Mouse (Mus musculus): ENCODE results near the gene P2rx6. TPM values are rescaled to one million over a fixed set of nuclear protein-coding genes. Genes with fewer than 3 reads are reported as not detected.
"Not testable (repeated sequence)": the region's sequence is repeated elsewhere in the genome, so short reads cannot be mapped to it uniquely, and the experiment has no call there.

Gene P2rx6
- total RNA-seq, 1 experiment, result 0.09 TPM

- DNase-seq (ENCODE audit: low read depth, low spot score), result no peak
- Histone ChIP-seq H3K9me3 (ENCODE audit: control insufficient read depth, insufficient read depth, low read depth, low read length) (no peaks in the 10 kb centered on the region), H3K36me3 (ENCODE audit: control insufficient read depth, insufficient read depth, low read length, poor library complexity, severe bottlenecking) (no peaks in the 10 kb centered on the region), H3K4me1 (ENCODE audit: control insufficient read depth in 2 of 2, insufficient read depth in 2 of 2, low read length in 2 of 2, poor library complexity in 1 of 2) (no peaks in the 10 kb centered on the region), H3K27ac (ENCODE audit: insufficient read depth, low read depth, low read length, poor library complexity, severe bottlenecking) (no peak overlapping the region), H3K4me3 (ENCODE audit: insufficient read depth in 1 of 2, low read depth in 1 of 2, low read length in 2 of 2, poor library complexity in 1 of 2, severe bottlenecking in 1 of 2) (no peak overlapping the region), H3K9ac (ENCODE audit: insufficient read depth, low read depth, low read length, poor library complexity, severe bottlenecking) (no peak overlapping the region)
- TF ChIP-seq ZC3H11A (IDR thresholded peaks at IDR 0.05; ENCODE audit: borderline replicate concordance, low read depth, low read length) (no peak), ZNF384 (IDR thresholded peaks at IDR 0.05; ENCODE audit: low read depth, low read length) (no peak), MAFK (IDR thresholded peaks at IDR 0.05; ENCODE audit: insufficient read depth, low read depth, low read length) (no peak)
- in situ Hi-C loops (cut with MboI; ENCODE audit: low sequenced_read_pairs in 2 of 2, unreplicated experiment in 2 of 2), result no loop called here
Observed at GRCm38 (mm10) chr16:17611383-17611782, 49.7 kb downstream of the P2rx6 start.

GRCm38 (mm10) chr16:17614740-17615139 is 53.1 kb downstream of the P2rx6 start:
- DNase-seq (ENCODE audit: low read depth, low spot score); H3K9ac ChIP-seq (ENCODE audit: insufficient read depth, low read depth, low read length, poor library complexity, severe bottlenecking); H3K4me3 ChIP-seq (ENCODE audit: insufficient read depth in 1 of 2, low read depth in 1 of 2, low read length in 2 of 2, poor library complexity in 1 of 2, severe bottlenecking in 1 of 2); H3K4me1 ChIP-seq (ENCODE audit: control insufficient read depth in 2 of 2, insufficient read depth in 2 of 2, low read length in 2 of 2, poor library complexity in 1 of 2); H3K27ac ChIP-seq (ENCODE audit: insufficient read depth, low read depth, low read length, poor library complexity, severe bottlenecking); in situ Hi-C loops (cut with MboI; ENCODE audit: low sequenced_read_pairs in 2 of 2, unreplicated experiment in 2 of 2); H3K36me3 ChIP-seq (ENCODE audit: control insufficient read depth, insufficient read depth, low read length, poor library complexity, severe bottlenecking); H3K9me3 ChIP-seq (ENCODE audit: control insufficient read depth, insufficient read depth, low read depth, low read length): not testable (repeated sequence)

GRCm38 (mm10) chr16:17616212-17616611 is 54.5 kb downstream of the P2rx6 start:
- H3K4me3 ChIP-seq (ENCODE audit: insufficient read depth in 1 of 2, low read depth in 1 of 2, low read length in 2 of 2, poor library complexity in 1 of 2, severe bottlenecking in 1 of 2), result no peak overlapping the region
- H3K4me1 ChIP-seq (ENCODE audit: control insufficient read depth in 2 of 2, insufficient read depth in 2 of 2, low read length in 2 of 2, poor library complexity in 1 of 2), result peaks cover 0 to 9% of the 10 kb centered on the region in 2 experiments; a peak in 2 of 4 replicates
- no peaks in the 10 kb centered on the region for H3K36me3 ChIP-seq (ENCODE audit: control insufficient read depth, insufficient read depth, low read length, poor library complexity, severe bottlenecking)
- in situ Hi-C loops (cut with MboI; ENCODE audit: low sequenced_read_pairs in 2 of 2, unreplicated experiment in 2 of 2), result no loop called here
- no peak for DNase-seq (ENCODE audit: low read depth, low spot score)
- no peak overlapping the region for H3K9ac ChIP-seq (ENCODE audit: insufficient read depth, low read depth, low read length, poor library complexity, severe bottlenecking)
- H3K27ac ChIP-seq (ENCODE audit: insufficient read depth, low read depth, low read length, poor library complexity, severe bottlenecking), result no peak overlapping the region
- TF ChIP-seq ZNF384 (IDR thresholded peaks at IDR 0.05; ENCODE audit: low read depth, low read length), result no peak
- no peaks in the 10 kb centered on the region for H3K9me3 ChIP-seq (ENCODE audit: control insufficient read depth, insufficient read depth, low read depth, low read length)

GRCm38 (mm10) chr16:17617922-17618565 is 56.4 kb downstream of the P2rx6 start:
- peak overlapping the region; percentile 73 for H3K9ac ChIP-seq (ENCODE audit: insufficient read depth, low read depth, low read length, poor library complexity, severe bottlenecking)
- no peaks in the 10 kb centered on the region for H3K9me3 ChIP-seq (ENCODE audit: control insufficient read depth, insufficient read depth, low read depth, low read length)
- in situ Hi-C loops (cut with MboI; ENCODE audit: low sequenced_read_pairs in 2 of 2, unreplicated experiment in 2 of 2), result no loop called here
- DNase-seq (ENCODE audit: low read depth, low spot score), result peak; percentile 82
- H3K36me3 ChIP-seq (ENCODE audit: control insufficient read depth, insufficient read depth, low read length, poor library complexity, severe bottlenecking), result peaks cover 5% of the 10 kb centered on the region; the same call in 1 of the 2 replicates
- H3K4me1 ChIP-seq (ENCODE audit: control insufficient read depth in 2 of 2, insufficient read depth in 2 of 2, low read length in 2 of 2, poor library complexity in 1 of 2), result peaks cover 0 to 9% of the 10 kb centered on the region in 2 experiments; a peak in 2 of 4 replicates
- H3K4me3 ChIP-seq (ENCODE audit: insufficient read depth in 1 of 2, low read depth in 1 of 2, low read length in 2 of 2, poor library complexity in 1 of 2, severe bottlenecking in 1 of 2), result peak overlapping the region; percentile 54 to 61
- no peak overlapping the region; the same call in 1 of the 2 replicates for H3K27ac ChIP-seq (ENCODE audit: insufficient read depth, low read depth, low read length, poor library complexity, severe bottlenecking)
- TF ChIP-seq ZNF384 (IDR thresholded peaks at IDR 0.05; ENCODE audit: low read depth, low read length) (no peak), CHD2 (IDR thresholded peaks at IDR 0.05; ENCODE audit: low read depth, low read length) (no peak), HCFC1 (IDR thresholded peaks at IDR 0.05; ENCODE audit: borderline replicate concordance, insufficient read depth, low read length) (0 out of 2 replicates have a peak, but pooled peaks have one; percentile 59)

- peak within 1 kb of the TSS; percentile 89 to 97 for H3K4me3 ChIP-seq (ENCODE audit: insufficient read depth in 1 of 2, low read depth in 1 of 2, low read length in 2 of 2, poor library complexity in 1 of 2, severe bottlenecking in 1 of 2)
- H3K4me1 ChIP-seq (ENCODE audit: control insufficient read depth in 2 of 2, insufficient read depth in 2 of 2, low read length in 2 of 2, poor library complexity in 1 of 2), result peaks cover 0 to 9% of the 10 kb centered on the region in 2 experiments; a peak in 2 of 4 replicates
Observed at GRCm38 (mm10) chr16:17619198-17620105, 57.8 kb downstream of the P2rx6 start, which contains the start of gene Smpd4. Gene Smpd4 (plus strand): TSS chr16:17619354.

More at GRCm38 (mm10) chr16:17619198-17620105, 57.8 kb downstream of the P2rx6 start, which contains the start of gene Smpd4:
- H3K9ac ChIP-seq (ENCODE audit: insufficient read depth, low read depth, low read length, poor library complexity, severe bottlenecking), result peak within 1 kb of the TSS; percentile 95
- no peaks in the 10 kb centered on the region for H3K9me3 ChIP-seq (ENCODE audit: control insufficient read depth, insufficient read depth, low read depth, low read length)
- H3K36me3 ChIP-seq (ENCODE audit: control insufficient read depth, insufficient read depth, low read length, poor library complexity, severe bottlenecking), result peaks cover 5% of the 10 kb centered on the region; the same call in 1 of the 2 replicates
- in situ Hi-C loops (cut with MboI; ENCODE audit: low sequenced_read_pairs in 2 of 2, unreplicated experiment in 2 of 2), result no loop called here
- DNase-seq (ENCODE audit: low read depth, low spot score), result peak; percentile 86
- H3K27ac ChIP-seq (ENCODE audit: insufficient read depth, low read depth, low read length, poor library complexity, severe bottlenecking), result peak within 1 kb of the TSS; percentile 4
- TF ChIP-seq CHD2 (IDR thresholded peaks at IDR 0.05; ENCODE audit: low read depth, low read length) (no peak), ZC3H11A (IDR thresholded peaks at IDR 0.05; ENCODE audit: borderline replicate concordance, low read depth, low read length) (no peak), ZNF384 (IDR thresholded peaks at IDR 0.05; ENCODE audit: low read depth, low read length) (no peak), HCFC1 (IDR thresholded peaks at IDR 0.05; ENCODE audit: borderline replicate concordance, insufficient read depth, low read length) (peak; percentile 75; the same call in 1 of the 2 replicates), MAFK (IDR thresholded peaks at IDR 0.05; ENCODE audit: insufficient read depth, low read depth, low read length) (no peak)

Data from ES-E14 (cell line).